ENCODE assay signal across 8 mouse cellular contexts in genomic region chr19:4497263-4497973, GRCm38 (mm10). TPM values are rescaled to one million over a fixed set of nuclear protein-coding genes. Genes with fewer than 3 reads are reported as not detected.
DNase-seq lines count a peak whose midpoint lies in the region; ATAC-seq and TF ChIP-seq lines count a peak whose summit lies in the region.

No protein-coding gene starts in this region.

- H3K27me3 ChIP-seq in intestine, embryonic 15.5 days (replicated peaks) = no peaks in the 10 kb centered on the region
- no peaks in the 10 kb centered on the region for H3K27me3 ChIP-seq in limb, embryonic 10.5 days (ENCODE audit: low read depth, poor library complexity, severe bottlenecking)
- H3K27me3 ChIP-seq in midbrain, embryonic 13.5 days = no peaks in the 10 kb centered on the region
- no peaks in the 10 kb centered on the region for H3K27me3 ChIP-seq in spleen, adult 2 months (ENCODE audit: control insufficient read depth, insufficient read depth, low read length)

- H3K9ac ChIP-seq in intestine, embryonic 15.5 days = no peak overlapping the region
- H3K9ac ChIP-seq in midbrain, embryonic 13.5 days (replicated peaks) = no peak overlapping the region

- H3K4me1 ChIP-seq in cortical plate, adult 2 months (ENCODE audit: control insufficient read depth, insufficient read depth, low read length) = peaks cover 2% of the 10 kb centered on the region; the same call in 1 of the 2 replicates
- H3K4me1 ChIP-seq in intestine, embryonic 15.5 days (replicated peaks) = peaks cover 15% of the 10 kb centered on the region
- peaks cover 18% of the 10 kb centered on the region for H3K4me1 ChIP-seq in limb, embryonic 10.5 days
- peaks cover 9% of the 10 kb centered on the region for H3K4me1 ChIP-seq in midbrain, embryonic 13.5 days (replicated peaks)
- no peaks in the 10 kb centered on the region for H3K4me1 ChIP-seq in spleen, adult 2 months (ENCODE audit: control insufficient read depth, insufficient read depth, insufficient read length)

- TF ChIP-seq CTCF in cortical plate, adult 2 months (IDR thresholded peaks at IDR 0.05; ENCODE audit: extremely low read depth, insufficient read depth, low read length) = peak; percentile 94
- TF ChIP-seq CTCF in spleen, adult 2 months (IDR thresholded peaks at IDR 0.05; ENCODE audit: extremely low read depth, insufficient read depth, insufficient read length, insufficient replicate concordance) = peak; percentile 82; the same call in 1 of the 2 replicates

- 6% methylated on average over 4 of the region's 4 CpGs for WGBS in intestine, embryonic 15.5 days
- 6% methylated on average over 4 of the region's 4 CpGs for WGBS in limb, embryonic 10.5 days
- 5% methylated on average over 4 of the region's 4 CpGs for whole genome bisulfite sequencing in midbrain, embryonic 13.5 days
- 3% methylated on average over 4 of the region's 4 CpGs for WGBS in spleen, adult 2 months

- no peak overlapping the region for H3K4me3 ChIP-seq in cortical plate, adult 2 months (ENCODE audit: insufficient read depth, low read length)
- H3K4me3 ChIP-seq in intestine, embryonic 15.5 days (replicated peaks) = no peak overlapping the region
- no peak overlapping the region for H3K4me3 ChIP-seq in limb, embryonic 10.5 days
- no peak overlapping the region for H3K4me3 ChIP-seq in midbrain, embryonic 13.5 days (replicated peaks)
- H3K4me3 ChIP-seq in spleen, adult 2 months (ENCODE audit: extremely low read depth, insufficient read depth, insufficient read length) = no peak overlapping the region

- ATAC-seq in intestine, embryonic 15.5 days = peak; percentile 50
- peak; percentile 67 for ATAC-seq in midbrain, embryonic 13.5 days

- no peak overlapping the region for H3K27ac ChIP-seq in cortical plate, adult 2 months (ENCODE audit: insufficient read depth, low read length)
- H3K27ac ChIP-seq in intestine, embryonic 15.5 days = peak overlapping the region; percentile 60; the same call in 1 of the 2 replicates
- H3K27ac ChIP-seq in limb, embryonic 10.5 days = 0 out of 2 replicates have a peak overlapping the region, but pooled peaks have one; percentile 10
- H3K27ac ChIP-seq in midbrain, embryonic 13.5 days = no peak overlapping the region
- no peak overlapping the region for H3K27ac ChIP-seq in spleen, adult 2 months (ENCODE audit: insufficient read depth, low read length)

- DNase-seq in left cerebral cortex, adult 18-20 months (ENCODE audit: low spot score in 2 of 2) = peak; percentile 52 to 76
- no peak for DNase-seq in left cerebral cortex, adult 11 months (ENCODE audit: low spot score)
- DNase-seq in gastrocnemius, postnatal 10 days = peak; percentile 75
- peak; percentile 87 for DNase-seq in limb, embryonic 10.5 days (ENCODE audit: low spot score)
- DNase-seq in spleen, adult 2 months (ENCODE audit: low read depth in 1 of 2, low spot score in 2 of 2) = peak; percentile 30

- H3K4me2 ChIP-seq in intestine, embryonic 15.5 days (replicated peaks) = peak overlapping the region; percentile 35; the same call in 1 of the 2 replicates
- no peak overlapping the region for H3K4me2 ChIP-seq in midbrain, embryonic 13.5 days (replicated peaks)

- H3K9me3 ChIP-seq in intestine, embryonic 15.5 days = no peaks in the 10 kb centered on the region
- no peaks in the 10 kb centered on the region for H3K9me3 ChIP-seq in limb, embryonic 10.5 days (replicated peaks)
- H3K9me3 ChIP-seq in midbrain, embryonic 13.5 days = no peaks in the 10 kb centered on the region

- TF ChIP-seq POLR2A in cortical plate, adult 2 months (IDR thresholded peaks at IDR 0.05; ENCODE audit: extremely low read depth, insufficient read depth, low read length) = no peak
- no peak for TF ChIP-seq POLR2A in spleen, adult 2 months (IDR thresholded peaks at IDR 0.05; ENCODE audit: low read depth, low read length)

- H3K36me3 ChIP-seq in intestine, embryonic 15.5 days = no peaks in the 10 kb centered on the region
- no peaks in the 10 kb centered on the region for H3K36me3 ChIP-seq in limb, embryonic 10.5 days
- no peaks in the 10 kb centered on the region for H3K36me3 ChIP-seq in midbrain, embryonic 13.5 days
- no peaks in the 10 kb centered on the region for H3K36me3 ChIP-seq in spleen, adult 2 months (ENCODE audit: control insufficient read depth, insufficient read depth, low read length)

RNA-seq across cellular contexts. Expression of gene 2010003K11Rik, which starts 1.0 kb away (rescaled TPM):
- total RNA-seq in left cerebral cortex, adult 18-20 months (2021) = not detected
- polyA plus RNA-seq in cortical plate, adult 2 months (2012; rRNA removed) = not detected in 2 replicates
- not detected for total RNA-seq in gastrocnemius, postnatal 10 days (2021)
- 7.6 and 9.7 TPM in 2 replicates for polyA plus RNA-seq in intestine, embryonic 15.5 days (2015; fragmentation: Nextera tagmentation; extraction: Ambion mirVana)
- not detected in 2 replicates for polyA plus RNA-seq in limb, embryonic 10.5 days (2016; fragmentation: Nextera tagmentation; extraction: Ambion mirVana)
- polyA plus RNA-seq in midbrain, embryonic 13.5 days (2015; fragmentation: Nextera tagmentation; extraction: Ambion mirVana) = not detected in 2 replicates
- polyA plus RNA-seq in spleen, adult 2 months (2012; rRNA removed) = not detected in 2 replicates

RNA-seq across cellular contexts. Expression of gene Pcx, which starts 12.9 kb away (rescaled TPM):
- 10 to 100 TPM; 68.0 to 79.3 TPM for total RNA-seq in left cerebral cortex, adult 18-20 months (2021)
- polyA plus RNA-seq in cortical plate, adult 2 months (2012; rRNA removed) = 39.3 and 41.4 TPM in 2 replicates
- 10 to 100 TPM; 12.7 to 18.1 TPM for total RNA-seq in gastrocnemius, postnatal 10 days (2021)
- polyA plus RNA-seq in intestine, embryonic 15.5 days (2015; fragmentation: Nextera tagmentation; extraction: Ambion mirVana) = 11.8 and 15.0 TPM in 2 replicates
- 15.8 and 18.8 TPM in 2 replicates for polyA plus RNA-seq in limb, embryonic 10.5 days (2016; fragmentation: Nextera tagmentation; extraction: Ambion mirVana)
- 18.7 and 20.7 TPM in 2 replicates for polyA plus RNA-seq in midbrain, embryonic 13.5 days (2015; fragmentation: Nextera tagmentation; extraction: Ambion mirVana)
- 5.9 and 8.6 TPM in 2 replicates for polyA plus RNA-seq in spleen, adult 2 months (2012; rRNA removed)

RNA-seq across cellular contexts. Expression of gene Syt12, which starts 20.2 kb away (rescaled TPM):
- total RNA-seq in left cerebral cortex, adult 18-20 months (2021) = 10 to 100 TPM; 38.2 to 55.8 TPM
- polyA plus RNA-seq in cortical plate, adult 2 months (2012; rRNA removed) = 24.6 and 26.4 TPM in 2 replicates
- 1 to 10 TPM; 1.2 to 1.7 TPM for total RNA-seq in gastrocnemius, postnatal 10 days (2021)
- polyA plus RNA-seq in intestine, embryonic 15.5 days (2015; fragmentation: Nextera tagmentation; extraction: Ambion mirVana) = 0.33 and 0.46 TPM in 2 replicates
- 0.53 and 0.95 TPM in 2 replicates for polyA plus RNA-seq in limb, embryonic 10.5 days (2016; fragmentation: Nextera tagmentation; extraction: Ambion mirVana)
- polyA plus RNA-seq in midbrain, embryonic 13.5 days (2015; fragmentation: Nextera tagmentation; extraction: Ambion mirVana) = 1.7 and 1.9 TPM in 2 replicates
- polyA plus RNA-seq in spleen, adult 2 months (2012; rRNA removed) = 0.68 and 0.85 TPM in 2 replicates

RNA-seq across cellular contexts. Expression of gene Rhod, which starts 58.2 kb away (rescaled TPM):
- total RNA-seq in left cerebral cortex, adult 18-20 months (2021) = 1 to 10 TPM in 1 of 2 experiments, under 1 TPM in 1; 0.59 to 1.3 TPM
- polyA plus RNA-seq in cortical plate, adult 2 months (2012; rRNA removed) = 1.3 TPM in 2 replicates
- total RNA-seq in gastrocnemius, postnatal 10 days (2021) = 1 to 10 TPM; 1.4 to 3.5 TPM
- polyA plus RNA-seq in intestine, embryonic 15.5 days (2015; fragmentation: Nextera tagmentation; extraction: Ambion mirVana) = 20.0 and 21.6 TPM in 2 replicates
- 24.7 and 32.9 TPM in 2 replicates for polyA plus RNA-seq in limb, embryonic 10.5 days (2016; fragmentation: Nextera tagmentation; extraction: Ambion mirVana)
- 4.2 and 10.3 TPM in 2 replicates for polyA plus RNA-seq in midbrain, embryonic 13.5 days (2015; fragmentation: Nextera tagmentation; extraction: Ambion mirVana)
- polyA plus RNA-seq in spleen, adult 2 months (2012; rRNA removed) = 4.0 and 4.9 TPM in 2 replicates

Comparison
In these comparisons a context has a peak if more than half of its experiments do, and no peak if none do; other contexts are left out.
1. H3K27ac ChIP-seq: peak in intestine, embryonic 15.5 days (single experiment) and limb, embryonic 10.5 days (single experiment); none in cortical plate, adult 2 months (single experiment), midbrain, embryonic 13.5 days (single experiment) and spleen, adult 2 months (single experiment).